Mouse (Mus musculus) ES-E14 (cell line): ENCODE results near the gene Zkscan7.

ENCODE experiments used
- CHD2 ChIP-seq: IDR thresholded peaks from 2 replicates; pipeline ENCODE4 v1.6.1; 2014; ENCODE audit warnings: mild to moderate bottlenecking, low read depth, low read length, inconsistent platforms
- HCFC1 ChIP-seq: IDR thresholded peaks from 2 replicates; pipeline ENCODE4 v1.6.1; 2012; ENCODE audit warnings: low read length, inconsistent platforms, borderline replicate concordance; ENCODE audit not compliant: insufficient read depth
- MAFK ChIP-seq: IDR thresholded peaks from 2 replicates; pipeline ENCODE4 v1.6.1; 2014; ENCODE audit warnings: mild to moderate bottlenecking, low read depth, low read length, inconsistent platforms; ENCODE audit not compliant: insufficient read depth
- ZNF384 ChIP-seq: IDR thresholded peaks from 2 replicates; pipeline ENCODE4 v1.6.1; 2012; ENCODE audit warnings: low read depth, low read length, inconsistent platforms

GRCm38 (mm10) chr9:122875145-122875544 is 10.3 kb upstream of the Zkscan7 start:
- TF ChIP-seq HCFC1 (no peak), CHD2 (no peak), ZNF384 (no peak), MAFK (no peak)
